Mouse (Mus musculus) heart, adult 2 months (tissue): ENCODE results near the gene Atf1. TPM values are rescaled to one million over a fixed set of nuclear protein-coding genes. Genes with fewer than 3 reads are reported as not detected.
A peak's percentile ranks its signal among the peaks of the same experiment; 100 is the strongest.

Experiments
- DNase-seq, 2 experiments: peaks; one replicate each; pipeline ENCODE4 v3.0.0; 2021
- H3K27ac ChIP-seq: fragments of 200-600 bp; 2 replicates; pipeline ENCODE4 v1.8.1; 2022
- H3K27me3 ChIP-seq: fragments of 200-500 bp; 2 replicates; pipeline ENCODE4 v1.6.1; 2012; ENCODE audit warnings: mild to moderate bottlenecking, low read length, inconsistent platforms, mixed read lengths; ENCODE audit not compliant: control insufficient read depth, insufficient read depth
- H3K36me3 ChIP-seq: fragments of 200-500 bp; 2 replicates; pipeline ENCODE4 v1.6.1; 2012; ENCODE audit warnings: low read length, inconsistent platforms; ENCODE audit not compliant: control insufficient read depth, insufficient read depth
- H3K4me1 ChIP-seq: fragments of 200-500 bp; 2 replicates; pipeline ENCODE4 v1.6.1; 2011; ENCODE audit warnings: low read length; ENCODE audit not compliant: control insufficient read depth, insufficient read depth
- H3K4me3 ChIP-seq: fragments of 200-600 bp; 2 replicates; pipeline ENCODE4 v1.8.1; 2022
- H3K79me2 ChIP-seq: fragments of 200-500 bp; replicated peaks from 2 replicates; pipeline ENCODE4 v1.6.1; 2012; ENCODE audit warnings: mild to moderate bottlenecking, inconsistent platforms, low read length, moderate library complexity, mixed read lengths; ENCODE audit not compliant: control insufficient read depth, insufficient read depth
- H3K9ac ChIP-seq: fragments of 200-500 bp; 2 replicates; pipeline ENCODE4 v1.6.1; 2012; ENCODE audit warnings: low read depth, mild to moderate bottlenecking, control low read depth, inconsistent platforms, low read length, mixed read lengths
- CTCF ChIP-seq: fragments of 200-600 bp; IDR thresholded peaks from 2 replicates; pipeline ENCODE4 v1.8.1; 2022; ENCODE audit warnings: antibody characterized with exemption, mild to moderate bottlenecking, moderate library complexity
- EP300 ChIP-seq: fragments of 200-500 bp; IDR thresholded peaks from 2 replicates; pipeline ENCODE4 v1.6.1; 2011; ENCODE audit warnings: low read depth, low read length, control low read depth; ENCODE audit not compliant: insufficient read depth
- POLR2A ChIP-seq: fragments of 200-500 bp; IDR thresholded peaks from 2 replicates; pipeline ENCODE4 v1.6.1; 2011; ENCODE audit warnings: mild to moderate bottlenecking, low read depth, low read length, control low read depth; ENCODE audit not compliant: insufficient read depth
- WGBS: fragments of 180-500 bp; shearing (Covaris S2); methylation state at CpG from one replicate; pipeline ENCODE4 v1.1.7; 2018; 5-methylcytosine and 5-hydroxymethylcytosine counted together
- intact Hi-C: fragments of 180-260 bp; cut with DNase I; formaldehyde crosslinking; loops from one replicate; pipeline ENCODE4 v1.15.1; 2025
- polyA plus RNA-seq: library from polyadenylated mRNA; depleted of rRNA; stranded (reverse); fragments of >200 nt; gene quantifications from 2 replicates; pipeline ENCODE4 v1.2.3, GENCODE M21; 2012
- total RNA-seq, 2 experiments: library from RNA; stranded (reverse); gene quantifications; 2 replicates each; pipeline ENCODE4 v1.2.3; 2021

Atf1 gene
- total and polyA plus RNA-seq, 3 experiments, result 50.7 to 54.2 (median 53.9) TPM

- TF ChIP-seq POLR2A, result no peak
- Histone ChIP-seq H3K4me3 (no peak overlapping the region), H3K27ac (no peak overlapping the region), H3K79me2 (no peaks in the 10 kb centered on the region), H3K4me1 (no peaks in the 10 kb centered on the region), H3K9ac (no peak overlapping the region), H3K27me3 (no peaks in the 10 kb centered on the region), H3K36me3 (no peaks in the 10 kb centered on the region)
- no peak for DNase-seq
- intact Hi-C loops, result no loop called here
- WGBS, result 72% methylated on average over 14 of the region's 14 CpGs
These were observed 38.6 kb upstream of the Atf1 start for GRCm38 (mm10) chr15:100188962-100189404.

GRCm38 (mm10) chr15:100190083-100190482 is 37.5 kb upstream of the Atf1 start:
- no peaks in the 10 kb centered on the region for H3K79me2 ChIP-seq
- H3K27me3 ChIP-seq, result no peaks in the 10 kb centered on the region
- no peak overlapping the region for H3K9ac ChIP-seq
- DNase-seq, result peak in 1 of 2 experiments; percentile 32
- WGBS, result 77% methylated on average over 5 of the region's 5 CpGs
- no peaks in the 10 kb centered on the region for H3K4me1 ChIP-seq
- TF ChIP-seq CTCF (no peak), POLR2A (no peak), EP300 (peak; percentile 37; the same call in 1 of the 2 replicates)
- H3K27ac ChIP-seq, result peak overlapping the region; percentile 51
- H3K36me3 ChIP-seq, result no peaks in the 10 kb centered on the region
- intact Hi-C loops, result no loop called here
- H3K4me3 ChIP-seq, result no peak overlapping the region

DNA sequence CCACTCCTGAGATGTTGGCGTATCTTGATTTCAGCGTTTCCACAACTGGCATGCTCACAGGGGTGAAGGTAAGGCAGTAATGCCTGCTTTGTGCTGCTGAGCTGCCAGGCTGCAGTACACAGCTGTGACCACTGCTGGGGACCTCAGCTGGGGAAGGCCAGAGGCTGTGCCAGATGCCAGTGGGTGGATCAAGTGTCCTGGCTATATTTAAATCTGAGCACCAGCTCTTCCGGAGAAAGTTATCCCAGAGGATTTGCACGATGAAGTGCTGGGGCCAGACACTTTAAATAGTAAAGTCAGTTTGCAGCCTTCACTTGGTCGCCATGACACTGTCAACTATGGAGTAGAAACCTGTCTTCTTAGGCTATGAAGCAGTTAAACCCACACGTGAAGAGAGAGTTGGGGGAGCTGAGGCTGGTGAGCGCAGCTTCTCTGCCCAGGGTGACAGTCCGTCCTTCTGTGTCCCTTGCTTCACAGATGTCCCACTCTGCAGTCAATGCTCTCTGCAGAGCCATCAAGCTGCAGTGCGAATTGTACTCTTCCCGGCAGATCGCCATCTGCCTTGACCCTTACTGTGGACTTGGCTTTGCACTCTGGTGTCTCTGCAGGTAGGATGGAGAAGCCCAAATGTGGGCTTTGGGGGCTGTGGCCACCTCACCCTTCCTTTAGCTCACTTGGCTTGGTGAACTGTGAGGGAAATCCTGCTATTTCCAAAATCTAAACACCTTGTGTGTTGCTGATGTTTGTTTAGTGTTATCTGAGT is 28.5 kb upstream of the Atf1 start:
- Histone ChIP-seq H3K79me2 (no peaks in the 10 kb centered on the region), H3K27ac (peak overlapping the region; percentile 92), H3K36me3 (0 out of 2 replicates have a peak, but pooled peaks cover 6% of the 10 kb centered on the region), H3K27me3 (no peaks in the 10 kb centered on the region), H3K9ac (peak overlapping the region; percentile 30), H3K4me1 (peaks cover 10% of the 10 kb centered on the region), H3K4me3 (peak overlapping the region; percentile 43)
- intact Hi-C loops, result no loop called here
- peak; percentile 44 to 72 for DNase-seq
- peak; percentile 64 for TF ChIP-seq POLR2A
- TF ChIP-seq EP300, result 0 out of 2 replicates have a peak, but pooled peaks have one; percentile 43
- TF ChIP-seq CTCF, result peak; percentile 75
- 49% methylated on average over 11 of the region's 11 CpGs for WGBS

- H3K79me2 ChIP-seq, result no peaks in the 10 kb centered on the region
- intact Hi-C loops, result no loop called here
- peak overlapping the region; percentile 92 for H3K27ac ChIP-seq
- no peak overlapping the region for H3K9ac ChIP-seq
- WGBS, result 30% methylated on average over 3 of the region's 3 CpGs
- H3K4me1 ChIP-seq, result peaks cover 10% of the 10 kb centered on the region
- TF ChIP-seq CTCF, result peak; percentile 43
- peak; percentile 90 for TF ChIP-seq EP300
- peak; percentile 43; the same call in 1 of the 2 replicates for TF ChIP-seq POLR2A
- peak overlapping the region; percentile 43; the same call in 1 of the 2 replicates for H3K4me3 ChIP-seq
- peak; percentile 46 to 79 for DNase-seq
- no peaks in the 10 kb centered on the region for H3K27me3 ChIP-seq
- H3K36me3 ChIP-seq, result 0 out of 2 replicates have a peak, but pooled peaks cover 6% of the 10 kb centered on the region
These were observed 27.8 kb upstream of the Atf1 start for GRCm38 (mm10) chr15:100199790-100200189.

- peak overlapping the region; percentile 40 for H3K27ac ChIP-seq
These were observed 25.8 kb upstream of the Atf1 start for GRCm38 (mm10) chr15:100201806-100202205.

DNA sequence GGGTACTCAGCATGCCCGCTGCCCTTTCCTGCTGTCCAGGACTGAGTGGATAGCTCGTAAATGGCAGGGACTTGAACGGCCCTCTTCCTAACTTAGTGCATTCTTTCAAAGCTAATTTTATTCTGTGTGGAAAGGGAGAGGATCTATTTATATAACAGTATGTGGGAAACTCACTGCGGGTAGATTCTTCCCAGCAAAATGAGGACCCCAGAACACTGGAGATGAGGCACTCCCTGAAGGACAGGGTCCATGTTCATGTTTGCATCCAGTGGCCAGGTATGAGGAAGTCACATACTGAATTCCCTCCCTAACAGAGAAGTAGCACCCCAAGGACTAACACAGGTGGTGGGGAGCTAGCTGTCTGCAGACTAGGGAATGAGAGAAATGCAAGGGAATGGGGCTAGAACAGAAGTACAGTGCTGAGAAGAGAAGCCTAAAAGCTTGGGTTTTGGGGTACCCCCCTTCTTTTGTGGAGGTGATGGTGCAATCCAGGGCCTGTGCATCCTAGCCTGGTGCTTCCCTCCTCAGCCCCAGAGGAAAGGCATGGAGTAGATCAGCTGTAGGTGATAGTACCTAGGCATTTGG is 25.1 kb upstream of the Atf1 start:
- H3K27me3 ChIP-seq, result no peaks in the 10 kb centered on the region
- DNase-seq, result no peak
- H3K79me2 ChIP-seq, result no peaks in the 10 kb centered on the region
- peak overlapping the region; percentile 48 for H3K9ac ChIP-seq
- TF ChIP-seq POLR2A (no peak), CTCF (no peak), EP300 (no peak)
- peaks cover 6% of the 10 kb centered on the region; the same call in 1 of the 2 replicates for H3K36me3 ChIP-seq
- H3K4me1 ChIP-seq, result peaks cover 10% of the 10 kb centered on the region
- WGBS, result 57% methylated on average over 4 of the region's 4 CpGs
- intact Hi-C loops, result no loop called here
- H3K4me3 ChIP-seq, result no peak overlapping the region
- peak overlapping the region; percentile 40 for H3K27ac ChIP-seq

More at GRCm38 (mm10) chr15:100201806-100202205, 25.8 kb upstream of the Atf1 start:
- no peak for DNase-seq
- H3K4me3 ChIP-seq, result 0 out of 2 replicates have a peak overlapping the region, but pooled peaks have one; percentile 17
- no peaks in the 10 kb centered on the region for H3K79me2 ChIP-seq
- 51% methylated on average over 3 of the region's 3 CpGs for WGBS
- intact Hi-C loops, result no loop called here
- H3K9ac ChIP-seq, result no peak overlapping the region; the same call in 1 of the 2 replicates
- TF ChIP-seq POLR2A (no peak), CTCF (no peak), EP300 (no peak)
- peaks cover 10% of the 10 kb centered on the region for H3K4me1 ChIP-seq
- no peaks in the 10 kb centered on the region for H3K27me3 ChIP-seq
- peaks cover 6% of the 10 kb centered on the region; the same call in 1 of the 2 replicates for H3K36me3 ChIP-seq
